Mouse (Mus musculus) limb, embryonic 13.5 days (tissue): ENCODE results near the gene Dapl1. TPM values are rescaled to one million over a fixed set of nuclear protein-coding genes. Genes with fewer than 3 reads are reported as not detected.

ENCODE experiments used
- ATAC-seq: fragments of 200-750 bp; cut with Nextera tagmentation; 2 replicates; pipeline ENCODE4 v1.8.0; 2017; ENCODE audit warnings: low read depth, moderate number of reproducible peaks, moderate TSS enrichment; ENCODE audit not compliant: low FRiP score
- H3K27ac ChIP-seq: fragments of 300-500 bp; sonication (generic); 2 replicates; pipeline ENCODE4 v1.5.1; 2015; ENCODE audit warnings: inconsistent platforms, mild to moderate bottlenecking, moderate library complexity
- H3K27me3 ChIP-seq: fragments of 300-500 bp; sonication (generic); 2 replicates; pipeline ENCODE4 v1.6.1; 2015; ENCODE audit warnings: mild to moderate bottlenecking, inconsistent platforms
- H3K36me3 ChIP-seq: fragments of 300-500 bp; sonication (generic); 2 replicates; pipeline ENCODE4 v1.6.1; 2015; ENCODE audit warnings: inconsistent platforms, mild to moderate bottlenecking, moderate library complexity
- H3K4me1 ChIP-seq: fragments of 300-500 bp; sonication (generic); 2 replicates; pipeline ENCODE4 v1.6.1; 2015; ENCODE audit warnings: inconsistent platforms
- H3K4me2 ChIP-seq: fragments of 300-500 bp; sonication (generic); replicated peaks from 2 replicates; pipeline ENCODE4 v1.6.1; 2015; ENCODE audit warnings: inconsistent platforms, mild to moderate bottlenecking, moderate library complexity
- H3K4me3 ChIP-seq: fragments of 300-500 bp; sonication (generic); 2 replicates; pipeline ENCODE4 v1.5.1; 2015; ENCODE audit warnings: moderate library complexity, mild to moderate bottlenecking, inconsistent platforms
- H3K9ac ChIP-seq: fragments of 300-500 bp; sonication (generic); 2 replicates; pipeline ENCODE4 v1.6.1; 2015; ENCODE audit warnings: mild to moderate bottlenecking, inconsistent platforms
- H3K9me3 ChIP-seq: fragments of 300-500 bp; sonication (generic); 2 replicates; pipeline ENCODE4 v1.6.1; 2016; ENCODE audit warnings: inconsistent platforms
- WGBS: fragments of 180-500 bp; shearing (Covaris S2); methylation state at CpG from one replicate; pipeline ENCODE4 v1.1.7; 2015; 5-methylcytosine and 5-hydroxymethylcytosine counted together
- polyA plus RNA-seq: library from polyadenylated mRNA; unstranded; fragments of >200 nt; fragmentation: Nextera tagmentation; extraction: Ambion mirVana; gene quantifications from 2 replicates; pipeline ENCODE4 v1.2.1, GENCODE M21; 2015

The Dapl1 gene
- polyA plus RNA-seq: 1.2 and 1.7 TPM in 2 replicates

GRCm38 (mm10) chr2:59484438-59484837 lies at the start of gene Dapl1:
TSS of gene Dapl1 (plus strand) at chr2:59484653.
- H3K36me3 ChIP-seq: no peaks in the 10 kb centered on the region
- H3K27me3 ChIP-seq: no peaks in the 10 kb centered on the region
- H3K4me1 ChIP-seq: peaks cover 20% of the 10 kb centered on the region
- H3K27ac ChIP-seq: no peak within 1 kb of the TSS
- ATAC-seq: no peak
- no peak within 1 kb of the TSS for H3K4me3 ChIP-seq
- H3K4me2 ChIP-seq: no peak within 1 kb of the TSS
- H3K9ac ChIP-seq: no peak within 1 kb of the TSS
- H3K9me3 ChIP-seq: no peaks in the 10 kb centered on the region
- 49% methylated on average over 9 of the region's 9 CpGs for WGBS

GRCm38 (mm10) chr2:59434820-59435219 lies 49.6 kb upstream of the Dapl1 start:
- Histone ChIP-seq H3K9ac (no peak overlapping the region), H3K4me2 (no peak overlapping the region), H3K4me1 (peaks cover 24% of the 10 kb centered on the region), H3K9me3 (no peaks in the 10 kb centered on the region; the same call in 1 of the 2 replicates), H3K36me3 (no peaks in the 10 kb centered on the region), H3K27me3 (no peaks in the 10 kb centered on the region), H3K27ac (no peak overlapping the region), H3K4me3 (no peak overlapping the region)
- WGBS: 94% methylated on average over 9 of the region's 9 CpGs
- no peak for ATAC-seq

GRCm38 (mm10) chr2:59437684-59438393 lies 46.6 kb upstream of the Dapl1 start:
- H3K9me3 ChIP-seq: no peaks in the 10 kb centered on the region; the same call in 1 of the 2 replicates
- H3K27ac ChIP-seq: no peak overlapping the region; the same call in 1 of the 2 replicates
- ATAC-seq: 0 out of 2 replicates have a peak, but pooled peaks have one; percentile 38
- peaks cover 14% of the 10 kb centered on the region for H3K4me1 ChIP-seq
- H3K9ac ChIP-seq: peak overlapping the region; percentile 19; the same call in 1 of the 2 replicates
- 0 out of 2 replicates have a peak overlapping the region, but pooled peaks have one; percentile 3 for H3K4me3 ChIP-seq
- no peaks in the 10 kb centered on the region for H3K36me3 ChIP-seq
- WGBS: 60% methylated on average over 12 of the region's 12 CpGs
- peak overlapping the region; percentile 41 for H3K4me2 ChIP-seq
- H3K27me3 ChIP-seq: no peaks in the 10 kb centered on the region

- peak overlapping the region; percentile 44 for H3K4me2 ChIP-seq
- H3K9ac ChIP-seq: no peak overlapping the region
- no peak overlapping the region for H3K27ac ChIP-seq
- H3K9me3 ChIP-seq: no peaks in the 10 kb centered on the region; the same call in 1 of the 2 replicates
- H3K36me3 ChIP-seq: no peaks in the 10 kb centered on the region
- no peak overlapping the region; the same call in 1 of the 2 replicates for H3K4me3 ChIP-seq
- WGBS: 16% methylated on average over 10 of the region's 10 CpGs
- peak; percentile 75; the same call in 1 of the 2 replicates for ATAC-seq
- no peaks in the 10 kb centered on the region for H3K27me3 ChIP-seq
- H3K4me1 ChIP-seq: peaks cover 14% of the 10 kb centered on the region
These were observed 45.9 kb upstream of the Dapl1 start for GRCm38 (mm10) chr2:59438479-59438935.

- Histone ChIP-seq H3K9ac (no peak overlapping the region), H3K27ac (no peak overlapping the region), H3K9me3 (no peaks in the 10 kb centered on the region), H3K4me1 (peaks cover 14% of the 10 kb centered on the region), H3K27me3 (no peaks in the 10 kb centered on the region), H3K4me3 (no peak overlapping the region), H3K36me3 (no peaks in the 10 kb centered on the region), H3K4me2 (no peak overlapping the region)
- 67% methylated on average over 9 of the region's 9 CpGs for WGBS
- ATAC-seq: no peak
These were observed 44.6 kb upstream of the Dapl1 start for GRCm38 (mm10) chr2:59439824-59440223.

- WGBS: 32% methylated on average over 5 of the region's 5 CpGs
- Histone ChIP-seq H3K9me3 (0 out of 2 replicates have a peak, but pooled peaks cover 5% of the 10 kb centered on the region), H3K27ac (no peak overlapping the region), H3K4me2 (no peak overlapping the region), H3K9ac (no peak overlapping the region), H3K4me1 (peaks cover 14% of the 10 kb centered on the region), H3K27me3 (no peaks in the 10 kb centered on the region), H3K36me3 (no peaks in the 10 kb centered on the region), H3K4me3 (no peak overlapping the region)
- ATAC-seq: no peak
These were observed 44.0 kb upstream of the Dapl1 start for GRCm38 (mm10) chr2:59440481-59440880.

DNA sequence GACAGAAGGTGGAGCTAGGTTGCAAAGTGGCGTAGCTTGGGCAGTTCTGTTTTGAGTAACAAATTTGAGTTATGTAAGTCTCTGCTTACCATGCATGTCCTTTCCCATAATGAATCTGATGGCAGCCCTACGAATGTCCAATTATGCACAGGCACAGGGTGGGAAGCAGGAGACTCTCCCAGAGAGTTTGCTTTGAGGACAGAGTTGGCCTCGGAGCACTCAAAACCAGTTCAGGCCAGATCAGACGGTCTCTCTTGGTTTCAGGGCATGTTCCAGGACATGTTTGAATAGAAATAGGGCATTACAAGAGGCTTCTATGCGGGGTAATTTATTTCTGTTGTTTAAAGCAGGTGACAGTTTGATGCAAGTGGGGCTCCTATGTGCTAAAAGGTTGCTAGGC lies 42.8 kb upstream of the Dapl1 start:
- peaks cover 16% of the 10 kb centered on the region for H3K4me1 ChIP-seq
- no peaks in the 10 kb centered on the region for H3K27me3 ChIP-seq
- H3K27ac ChIP-seq: no peak overlapping the region
- H3K36me3 ChIP-seq: no peaks in the 10 kb centered on the region
- no peak for ATAC-seq
- no peak overlapping the region for H3K4me3 ChIP-seq
- no peak overlapping the region for H3K4me2 ChIP-seq
- 75% methylated on average over 5 of the region's 5 CpGs for WGBS
- no peak overlapping the region for H3K9ac ChIP-seq
- H3K9me3 ChIP-seq: 0 out of 2 replicates have a peak, but pooled peaks cover 5% of the 10 kb centered on the region

DNA sequence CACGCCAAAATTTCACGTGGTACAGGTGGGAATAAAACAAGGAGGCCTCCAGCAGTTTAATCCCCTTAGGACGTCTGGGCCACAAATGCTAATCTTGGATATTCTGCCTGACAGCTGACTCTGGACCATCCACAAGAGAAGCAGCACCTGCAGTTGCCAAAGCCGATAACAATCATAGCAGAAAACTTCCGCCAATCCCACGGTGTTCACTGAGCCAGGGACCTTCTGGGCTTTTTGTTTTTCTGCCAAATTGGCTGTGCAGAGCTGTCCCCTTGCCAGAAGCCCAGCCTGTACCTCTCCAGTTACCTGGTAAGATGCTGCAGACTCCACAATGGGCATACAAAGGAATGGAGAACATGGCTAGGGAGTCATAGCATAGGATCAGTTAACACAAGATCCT lies 37.8 kb upstream of the Dapl1 start:
- Histone ChIP-seq H3K4me3 (no peak overlapping the region), H3K27ac (no peak overlapping the region), H3K9me3 (0 out of 2 replicates have a peak, but pooled peaks cover 5% of the 10 kb centered on the region), H3K27me3 (no peaks in the 10 kb centered on the region), H3K36me3 (no peaks in the 10 kb centered on the region), H3K4me1 (0 out of 2 replicates have a peak, but pooled peaks cover 3% of the 10 kb centered on the region), H3K4me2 (no peak overlapping the region), H3K9ac (no peak overlapping the region)
- no peak for ATAC-seq
- WGBS: 61% methylated on average over 6 of the region's 6 CpGs

DNA sequence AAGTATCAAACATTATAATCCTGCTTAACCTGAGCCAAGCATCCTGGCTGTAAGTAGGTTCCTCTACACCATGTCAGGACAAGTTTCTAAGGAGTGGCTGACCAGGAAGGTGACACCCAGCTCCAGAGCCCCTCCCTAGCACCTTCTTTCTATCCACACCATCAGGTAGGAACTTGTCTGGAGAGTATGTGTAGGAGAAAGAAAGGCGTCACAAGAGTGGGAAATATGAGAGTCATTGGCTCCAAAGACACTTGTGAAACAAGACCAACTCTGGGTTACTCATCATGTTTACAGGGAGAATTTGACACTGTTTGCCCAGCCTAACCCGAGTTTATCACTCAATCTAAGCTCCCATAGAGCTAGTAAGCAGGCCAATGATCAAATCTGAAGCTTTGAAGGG lies 36.7 kb upstream of the Dapl1 start:
- no peak overlapping the region for H3K27ac ChIP-seq
- no peaks in the 10 kb centered on the region for H3K36me3 ChIP-seq
- no peak overlapping the region for H3K4me3 ChIP-seq
- no peak for ATAC-seq
- H3K4me1 ChIP-seq: 0 out of 2 replicates have a peak, but pooled peaks cover 3% of the 10 kb centered on the region
- no peak overlapping the region for H3K4me2 ChIP-seq
- 0 out of 2 replicates have a peak, but pooled peaks cover 5% of the 10 kb centered on the region for H3K9me3 ChIP-seq
- H3K27me3 ChIP-seq: no peaks in the 10 kb centered on the region
- no peak overlapping the region for H3K9ac ChIP-seq
- WGBS: 66% methylated on average over 2 of the region's 2 CpGs

DNA sequence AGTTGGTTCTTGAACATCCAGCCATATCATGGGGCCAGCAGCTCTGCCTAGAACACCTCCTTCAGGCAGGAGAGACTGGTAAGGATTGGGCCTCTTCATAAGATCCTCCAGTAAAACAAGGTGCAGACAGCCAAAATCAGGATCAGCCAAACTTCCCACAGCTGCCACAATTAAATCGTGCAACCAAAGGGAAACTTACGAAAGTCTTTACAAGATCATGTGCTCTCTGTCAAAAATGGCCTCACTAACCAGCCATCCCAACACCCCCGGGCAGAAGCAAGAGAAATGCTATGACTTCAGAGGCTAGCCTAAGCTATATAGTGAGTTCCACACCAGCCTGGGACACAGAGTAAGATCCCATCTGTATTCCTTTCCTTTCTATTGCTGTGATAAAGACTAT lies 35.9 kb upstream of the Dapl1 start:
- 0 out of 2 replicates have a peak, but pooled peaks cover 3% of the 10 kb centered on the region for H3K4me1 ChIP-seq
- no peak overlapping the region for H3K27ac ChIP-seq
- WGBS: 86% methylated on average over 3 of the region's 3 CpGs
- no peaks in the 10 kb centered on the region for H3K27me3 ChIP-seq
- no peak for ATAC-seq
- H3K36me3 ChIP-seq: no peaks in the 10 kb centered on the region
- H3K9me3 ChIP-seq: 0 out of 2 replicates have a peak, but pooled peaks cover 5% of the 10 kb centered on the region
- H3K4me2 ChIP-seq: no peak overlapping the region
- H3K9ac ChIP-seq: no peak overlapping the region
- no peak overlapping the region for H3K4me3 ChIP-seq

- H3K27ac ChIP-seq: no peak overlapping the region
- no peak overlapping the region for H3K4me3 ChIP-seq
- 0 out of 2 replicates have a peak, but pooled peaks cover 3% of the 10 kb centered on the region for H3K4me1 ChIP-seq
- H3K27me3 ChIP-seq: no peaks in the 10 kb centered on the region
- no peak overlapping the region for H3K4me2 ChIP-seq
- no peak overlapping the region for H3K9ac ChIP-seq
- H3K36me3 ChIP-seq: no peaks in the 10 kb centered on the region
- H3K9me3 ChIP-seq: 0 out of 2 replicates have a peak, but pooled peaks cover 5% of the 10 kb centered on the region
- 75% methylated on average over 4 of the region's 4 CpGs for WGBS
- no peak for ATAC-seq
These were observed 35.5 kb upstream of the Dapl1 start for GRCm38 (mm10) chr2:59448921-59449320.

DNA sequence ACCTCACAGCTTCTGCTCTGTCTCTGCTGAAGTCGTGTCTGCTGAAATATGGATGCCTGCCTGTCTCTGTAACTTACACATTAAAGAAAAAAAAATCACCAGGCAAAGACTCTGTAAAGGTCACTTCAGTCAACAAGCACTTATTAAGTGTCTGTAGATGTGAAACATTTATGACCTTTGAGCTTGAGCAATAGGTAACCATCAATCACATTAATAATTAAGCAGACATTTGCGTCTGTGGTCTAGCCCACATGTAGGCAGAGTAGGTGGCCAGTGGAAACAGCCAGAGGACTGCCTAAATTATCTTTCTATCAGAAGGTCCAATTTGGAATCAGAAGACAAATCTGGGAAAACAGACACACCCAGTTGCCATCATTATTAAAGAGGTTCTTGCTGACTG lies 32.8 kb upstream of the Dapl1 start:
- Histone ChIP-seq H3K27ac (no peak overlapping the region), H3K4me1 (0 out of 2 replicates have a peak, but pooled peaks cover under 1% of the 10 kb centered on the region), H3K27me3 (no peaks in the 10 kb centered on the region), H3K36me3 (no peaks in the 10 kb centered on the region), H3K9me3 (no peaks in the 10 kb centered on the region), H3K4me3 (no peak overlapping the region), H3K9ac (no peak overlapping the region), H3K4me2 (no peak overlapping the region)
- ATAC-seq: no peak
- whole genome bisulfite sequencing: 40% methylated on average over 2 of the region's 2 CpGs
